Mouse (Mus musculus): Measurements from ENCODE around the gene Amotl2.

DNA sequence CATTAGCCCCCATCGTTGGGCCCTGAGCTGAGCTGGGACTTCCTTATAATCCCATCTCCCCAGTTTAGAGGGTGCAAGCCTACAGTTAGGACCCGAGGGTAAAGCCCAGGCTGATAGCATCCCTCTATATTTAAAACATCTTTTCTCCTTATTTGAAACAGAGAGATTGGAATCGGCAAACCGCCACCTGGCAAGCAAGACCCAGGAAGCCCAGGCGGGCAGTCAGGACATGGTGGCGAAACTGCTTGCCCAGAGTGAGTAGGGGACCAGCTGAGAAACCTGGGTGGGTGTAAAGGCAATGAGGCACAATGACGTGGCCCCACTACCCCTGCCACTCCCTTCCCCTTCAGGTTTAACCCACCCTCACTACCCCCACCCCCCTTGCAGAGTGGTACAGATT is 8.5 kb downstream of the Amotl2 start:
- TF ChIP-seq CTCF (IDR thresholded peaks at IDR 0.05; ENCODE audit: control insufficient read depth, insufficient read depth, low read length) (no peak), POLR2A (IDR thresholded peaks at IDR 0.05; ENCODE audit: borderline replicate concordance, control insufficient read depth, low read depth, low read length) (no peak)

Measured in bone marrow, adult 2 months (tissue).